Mouse (Mus musculus): ENCODE measurements around the gene Hivep3. TPM values are rescaled to one million over a fixed set of nuclear protein-coding genes. Genes with fewer than 3 reads are reported as not detected.

Hivep3 gene
- polyA plus RNA-seq, 1 experiment from 2014 or later = 9.7 TPM

- H3K4me3 ChIP-seq (ENCODE audit: inconsistent target) = no peak overlapping the region
- 48% methylated on average over 9 of the region's 9 CpGs for WGBS (ENCODE audit: missing documents)
- no peaks in the 10 kb centered on the region for H3K36me3 ChIP-seq (ENCODE audit: inconsistent target)
- peaks cover 13% of the 10 kb centered on the region; the same call in 1 of the 2 replicates for H3K79me2 ChIP-seq (ENCODE audit: inconsistent target)
- peak overlapping the region; percentile 93 for H3K27ac ChIP-seq
Observed at GRCm38 (mm10) chr4:119739301-119740062, 5.9 kb downstream of the Hivep3 start.

DNA sequence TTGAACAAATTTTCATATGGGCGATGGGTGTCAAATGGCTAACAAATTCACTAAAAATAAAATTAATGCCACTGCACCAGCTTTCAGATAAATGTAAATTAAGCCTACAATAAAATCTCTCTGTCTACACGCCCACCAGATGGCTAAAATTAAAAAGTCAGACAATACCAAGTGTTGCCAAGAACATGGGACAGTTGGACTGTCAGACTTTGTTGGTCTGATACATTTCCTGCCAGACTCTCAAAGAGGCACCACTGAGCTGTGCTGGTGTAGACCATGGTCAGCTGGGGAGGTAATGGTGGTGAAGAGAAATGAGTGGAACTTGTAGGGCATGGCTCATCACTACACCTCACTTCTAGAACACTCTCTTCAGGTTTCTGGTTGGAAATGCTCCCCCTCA lies 14.8 kb downstream of the Hivep3 start:
- H3K4me3 ChIP-seq (ENCODE audit: inconsistent target) = no peak overlapping the region
- no peaks in the 10 kb centered on the region for H3K36me3 ChIP-seq (ENCODE audit: inconsistent target)
- H3K27ac ChIP-seq = no peak overlapping the region
- H3K79me2 ChIP-seq (ENCODE audit: inconsistent target) = no peaks in the 10 kb centered on the region
- 90% methylated on average over 2 of the region's 2 CpGs for WGBS (ENCODE audit: missing documents)

DNA sequence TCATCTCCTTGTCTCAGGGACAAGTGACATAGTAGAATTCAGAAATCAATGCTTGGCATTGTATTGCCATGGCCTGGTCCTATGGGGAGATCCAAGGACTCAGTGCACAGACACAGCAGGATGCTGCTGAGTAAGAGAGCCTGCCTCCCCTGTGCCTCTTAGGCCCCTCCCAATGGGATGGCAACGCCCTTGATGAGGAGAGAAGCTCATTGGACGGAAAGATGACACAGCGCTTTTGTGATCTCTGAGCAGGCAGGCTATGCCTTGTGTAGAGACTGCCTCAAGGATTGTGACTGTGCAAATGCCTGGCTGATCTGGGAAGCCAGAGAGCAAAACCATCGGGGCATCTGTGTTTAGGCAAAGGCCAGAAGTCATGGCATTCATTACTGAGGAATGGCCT lies 16.6 kb downstream of the Hivep3 start:
- Histone ChIP-seq H3K36me3 (ENCODE audit: inconsistent target) (no peaks in the 10 kb centered on the region), H3K4me3 (ENCODE audit: inconsistent target) (no peak overlapping the region), H3K27ac (no peak overlapping the region), H3K79me2 (ENCODE audit: inconsistent target) (no peaks in the 10 kb centered on the region)
- 61% methylated on average over 4 of the region's 4 CpGs for WGBS (ENCODE audit: missing documents)

DNA sequence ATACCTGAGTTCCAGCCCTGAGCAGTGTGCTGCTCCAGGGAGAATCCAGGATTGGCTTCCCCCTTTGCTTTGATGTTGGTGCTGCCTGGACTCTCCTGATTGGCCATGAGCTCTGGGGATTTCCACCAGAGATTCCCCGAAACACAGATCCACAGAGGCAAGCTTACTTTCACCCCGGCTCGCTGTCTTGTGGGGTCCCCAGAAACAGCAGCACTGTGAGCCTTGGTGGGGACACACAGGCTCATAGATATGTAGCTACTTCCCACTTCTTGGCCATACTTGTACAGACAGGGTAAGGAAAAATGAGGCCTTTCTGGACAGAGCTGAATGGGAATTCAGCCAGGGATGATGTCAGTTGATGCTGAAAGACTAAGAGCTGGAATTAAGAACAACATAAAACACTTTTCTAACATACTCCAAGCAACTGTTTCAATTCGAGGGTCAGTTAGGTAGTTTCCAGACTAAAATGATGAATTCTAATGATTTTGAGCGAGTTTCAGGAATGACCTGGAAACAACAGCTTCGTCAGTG lies 17.2 kb downstream of the Hivep3 start:
- WGBS (ENCODE audit: missing documents) = 95% methylated on average over 6 of the region's 6 CpGs
- H3K4me3 ChIP-seq (ENCODE audit: inconsistent target) = no peak overlapping the region
- no peaks in the 10 kb centered on the region for H3K36me3 ChIP-seq (ENCODE audit: inconsistent target)
- no peaks in the 10 kb centered on the region for H3K79me2 ChIP-seq (ENCODE audit: inconsistent target)
- no peak overlapping the region for H3K27ac ChIP-seq

- H3K79me2 ChIP-seq (ENCODE audit: inconsistent target) = no peaks in the 10 kb centered on the region
- H3K36me3 ChIP-seq (ENCODE audit: inconsistent target) = no peaks in the 10 kb centered on the region
- 96% methylated on average over 2 of the region's 2 CpGs for WGBS (ENCODE audit: missing documents)
- no peak overlapping the region for H3K4me3 ChIP-seq (ENCODE audit: inconsistent target)
- no peak overlapping the region for H3K27ac ChIP-seq
Observed at GRCm38 (mm10) chr4:119751408-119752006, 17.9 kb downstream of the Hivep3 start.

DNA sequence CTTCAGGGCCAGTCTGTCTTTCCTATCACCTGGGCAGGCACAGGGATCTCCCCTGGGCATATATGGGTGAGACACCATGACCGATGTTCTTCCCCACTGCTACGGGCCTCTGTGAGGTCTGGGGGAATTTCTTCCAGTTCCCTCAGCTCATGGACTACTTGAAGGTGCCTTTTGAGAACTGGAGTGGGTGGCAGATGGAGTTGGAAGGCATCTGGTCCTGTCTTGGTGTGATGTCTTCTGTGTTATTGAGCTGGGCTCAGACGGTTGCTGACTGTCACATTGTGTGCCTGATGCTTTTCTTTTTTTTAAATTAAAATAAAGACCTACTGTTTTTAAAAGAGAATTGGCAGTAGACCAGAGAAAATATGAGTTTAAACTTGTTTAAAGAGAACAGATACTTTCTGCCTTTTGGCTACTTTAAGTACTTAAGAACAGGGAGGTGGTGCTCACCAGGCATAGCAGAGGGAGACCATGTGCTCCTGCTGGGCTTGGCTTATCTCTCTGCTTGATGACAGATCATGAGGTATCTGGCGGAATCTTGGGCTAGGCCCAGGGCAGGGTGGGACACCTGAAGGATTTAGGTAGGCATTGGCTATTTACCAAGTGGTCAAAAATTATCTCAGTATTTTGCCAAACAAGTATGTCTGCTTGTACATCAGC lies 26.1 kb downstream of the Hivep3 start:
- WGBS (ENCODE audit: missing documents) = 97% methylated on average over 4 of the region's 4 CpGs
- Histone ChIP-seq H3K36me3 (ENCODE audit: inconsistent target) (no peaks in the 10 kb centered on the region), H3K79me2 (ENCODE audit: inconsistent target) (no peaks in the 10 kb centered on the region), H3K27ac (no peak overlapping the region), H3K4me3 (ENCODE audit: inconsistent target) (no peak overlapping the region)

DNA sequence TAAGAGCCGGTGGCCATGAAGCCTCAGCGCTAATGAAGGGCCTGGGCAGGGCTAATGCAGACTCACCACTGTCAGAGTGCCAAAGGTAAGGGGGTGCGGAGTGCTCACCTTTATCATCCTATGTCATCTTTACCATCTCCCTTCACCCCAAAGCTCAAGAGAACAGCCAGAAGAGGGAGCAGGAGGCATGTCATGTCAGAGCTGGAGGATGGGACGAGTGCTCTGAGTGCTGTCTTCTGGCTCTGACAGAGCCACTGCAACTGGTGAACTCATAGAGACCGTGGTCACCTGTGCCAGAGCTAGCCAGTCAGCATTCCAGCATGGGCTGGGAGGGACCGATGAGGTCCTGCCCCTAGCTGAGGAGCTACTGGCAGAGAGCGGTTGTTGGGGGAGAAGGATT lies 27.2 kb downstream of the Hivep3 start:
- WGBS (ENCODE audit: missing documents) = 98% methylated on average over 7 of the region's 7 CpGs
- Histone ChIP-seq H3K79me2 (ENCODE audit: inconsistent target) (no peaks in the 10 kb centered on the region), H3K27ac (no peak overlapping the region), H3K4me3 (ENCODE audit: inconsistent target) (no peak overlapping the region), H3K36me3 (ENCODE audit: inconsistent target) (no peaks in the 10 kb centered on the region)

- Histone ChIP-seq H3K4me3 (ENCODE audit: inconsistent target) (no peak overlapping the region), H3K36me3 (ENCODE audit: inconsistent target) (no peaks in the 10 kb centered on the region), H3K79me2 (ENCODE audit: inconsistent target) (no peaks in the 10 kb centered on the region), H3K27ac (no peak overlapping the region)
- 97% methylated on average over 9 of the region's 9 CpGs for WGBS (ENCODE audit: missing documents)
Observed at GRCm38 (mm10) chr4:119761459-119762121, 28.0 kb downstream of the Hivep3 start.

DNA sequence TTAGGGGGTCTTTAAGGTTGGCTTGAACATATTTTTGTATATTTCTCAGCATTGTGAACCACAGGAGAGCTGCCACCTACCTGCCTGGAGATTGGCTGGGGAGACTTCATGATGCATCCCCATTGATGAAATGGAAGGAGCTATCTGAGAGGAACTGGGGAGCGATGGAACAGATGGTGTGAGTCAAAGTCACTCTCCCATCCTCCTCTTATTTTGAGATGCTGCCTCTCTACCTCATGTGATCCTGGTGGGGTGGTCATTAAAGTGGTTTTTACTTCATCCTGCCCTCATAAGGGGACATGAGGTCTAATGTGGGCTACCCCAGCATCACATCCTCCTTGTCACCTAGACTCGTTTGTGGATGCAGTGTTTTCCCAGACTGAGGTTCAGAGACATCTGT lies 28.6 kb downstream of the Hivep3 start:
- WGBS (ENCODE audit: missing documents) = 100% methylated on average over 2 of the region's 2 CpGs
- H3K36me3 ChIP-seq (ENCODE audit: inconsistent target) = no peaks in the 10 kb centered on the region
- H3K4me3 ChIP-seq (ENCODE audit: inconsistent target) = no peak overlapping the region
- H3K27ac ChIP-seq = no peak overlapping the region
- no peaks in the 10 kb centered on the region for H3K79me2 ChIP-seq (ENCODE audit: inconsistent target)

- no peak overlapping the region for H3K27ac ChIP-seq
- H3K36me3 ChIP-seq (ENCODE audit: inconsistent target) = no peaks in the 10 kb centered on the region
- H3K4me3 ChIP-seq (ENCODE audit: inconsistent target) = no peak overlapping the region
- 96% methylated on average over 3 of the region's 3 CpGs for WGBS (ENCODE audit: missing documents)
- no peaks in the 10 kb centered on the region for H3K79me2 ChIP-seq (ENCODE audit: inconsistent target)
Observed at GRCm38 (mm10) chr4:119768046-119768445, 34.5 kb downstream of the Hivep3 start.

DNA sequence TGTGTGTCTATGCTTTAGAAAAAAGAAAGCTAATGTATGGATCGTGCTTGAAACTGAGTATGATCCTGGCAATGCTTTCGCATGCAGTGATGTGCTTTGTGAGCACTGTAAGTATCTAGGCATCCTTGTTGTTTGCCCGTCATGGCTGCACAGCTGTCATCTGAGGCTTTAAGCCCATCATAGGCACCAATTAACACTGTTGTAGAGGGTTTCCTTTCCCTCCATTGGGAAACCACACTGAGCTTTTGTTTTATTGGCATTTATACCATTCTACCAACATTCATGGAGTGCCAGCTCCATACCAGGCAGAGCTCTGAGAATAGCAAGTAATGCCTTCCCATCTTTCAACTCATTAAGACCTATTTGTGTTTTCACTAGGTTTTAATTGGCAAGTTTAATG lies 42.3 kb downstream of the Hivep3 start:
- WGBS (ENCODE audit: missing documents) = 93% methylated on average over 3 of the region's 3 CpGs
- H3K4me3 ChIP-seq (ENCODE audit: inconsistent target) = no peak overlapping the region
- H3K36me3 ChIP-seq (ENCODE audit: inconsistent target) = no peaks in the 10 kb centered on the region
- no peak overlapping the region for H3K27ac ChIP-seq
- no peaks in the 10 kb centered on the region for H3K79me2 ChIP-seq (ENCODE audit: inconsistent target)

DNA sequence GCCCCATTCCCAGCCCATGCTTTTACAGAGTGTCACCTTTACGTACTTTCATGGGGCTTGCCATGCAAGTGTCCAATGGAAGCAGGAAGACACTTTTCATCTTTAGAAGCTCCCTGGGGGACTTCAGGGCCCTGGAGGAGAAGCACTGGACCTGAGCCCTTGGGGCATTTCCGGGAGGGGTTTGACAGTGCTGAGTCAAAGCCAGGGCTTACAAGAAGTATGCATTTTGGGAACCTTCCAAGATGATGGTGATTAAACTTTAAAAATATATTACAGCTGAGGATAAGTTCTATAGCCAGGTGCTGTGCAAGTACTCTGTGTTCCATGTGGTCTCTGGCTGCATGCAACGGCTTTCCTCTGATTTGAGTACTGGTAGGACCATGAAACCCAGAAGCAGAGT lies 43.6 kb downstream of the Hivep3 start:
- WGBS (ENCODE audit: missing documents) = 91% methylated on average over 3 of the region's 3 CpGs
- H3K4me3 ChIP-seq (ENCODE audit: inconsistent target) = no peak overlapping the region
- H3K27ac ChIP-seq = no peak overlapping the region
- H3K79me2 ChIP-seq (ENCODE audit: inconsistent target) = no peaks in the 10 kb centered on the region
- no peaks in the 10 kb centered on the region for H3K36me3 ChIP-seq (ENCODE audit: inconsistent target)

GRCm38 (mm10) chr4:119779561-119780400 lies 46.2 kb downstream of the Hivep3 start:
- WGBS (ENCODE audit: missing documents) = 76% methylated on average over 5 of the region's 5 CpGs
- Histone ChIP-seq H3K27ac (no peak overlapping the region), H3K4me3 (ENCODE audit: inconsistent target) (no peak overlapping the region), H3K36me3 (ENCODE audit: inconsistent target) (no peaks in the 10 kb centered on the region), H3K79me2 (ENCODE audit: inconsistent target) (no peaks in the 10 kb centered on the region)

DNA sequence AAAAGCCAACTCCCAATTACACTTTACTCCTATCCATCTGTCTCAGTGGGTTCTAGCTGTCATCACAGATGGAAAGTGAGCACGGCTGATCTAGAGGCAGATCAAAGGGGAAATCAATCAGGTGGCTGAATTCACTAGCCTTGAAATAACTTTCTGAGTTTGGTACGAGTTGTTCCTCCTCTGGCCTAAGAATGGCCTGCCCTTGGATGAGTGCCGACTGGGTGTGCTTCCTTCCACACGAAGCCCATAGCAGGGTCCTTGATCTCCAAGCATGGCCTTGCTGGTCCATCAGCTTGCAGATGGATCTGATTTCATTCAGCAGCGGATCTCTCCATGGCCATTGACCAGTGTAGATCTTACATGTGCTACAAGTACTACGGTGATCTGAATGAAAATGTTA lies 47.3 kb downstream of the Hivep3 start:
- WGBS (ENCODE audit: missing documents) = 91% methylated on average over 6 of the region's 6 CpGs
- Histone ChIP-seq H3K79me2 (ENCODE audit: inconsistent target) (no peaks in the 10 kb centered on the region), H3K27ac (no peak overlapping the region), H3K36me3 (ENCODE audit: inconsistent target) (no peaks in the 10 kb centered on the region), H3K4me3 (ENCODE audit: inconsistent target) (no peak overlapping the region)

Measured in macrophage (primary cell).